Mouse (Mus musculus): Measurements from ENCODE around the gene Mylk2.

GRCm38 (mm10) chr2:152887230-152887629 lies 23.9 kb upstream of the Mylk2 start:
- no peak for TF ChIP-seq POLR2A (IDR thresholded peaks at IDR 0.05; ENCODE audit: low read depth, low read length)
- TF ChIP-seq CTCF (conservative IDR thresholded peaks at IDR 0.05 in 1 of 2, IDR thresholded peaks at IDR 0.05 in 1 of 2; ENCODE audit: low read depth in 2 of 2, low read length in 2 of 2), result no peak
